Mouse (Mus musculus) megakaryocyte, embryonic 14.5 days (primary cell): ENCODE measurements around the gene Hist2h3b.
A peak's percentile ranks its signal among the peaks of the same experiment; 100 is the strongest.

Experiments
- FLI1 ChIP-seq: IDR thresholded peaks from 2 replicates; pipeline ENCODE4 v1.6.1; 2012; ENCODE audit warnings: low read length, inconsistent platforms, mixed read lengths
- GATA1 ChIP-seq: IDR thresholded peaks from 3 replicates; pipeline ENCODE4 v1.6.1; 2012; ENCODE audit warnings: mixed read lengths, low read length, inconsistent platforms, borderline replicate concordance

GRCm38 (mm10) chr3:96262979-96263550, 5.4 kb upstream of the Hist2h3b start, which contains the start of gene Hist2h4:
- TF ChIP-seq GATA1 (no peak), FLI1 (peak; percentile 53; the same call in 1 of the 2 replicates)
